Mouse (Mus musculus): Measurements from ENCODE around the gene P2ry4. TPM values are rescaled to one million over a fixed set of nuclear protein-coding genes. Genes with fewer than 3 reads are reported as not detected.

The P2ry4 gene
- total RNA-seq (2014; rRNA removed; ENCODE audit: low replicate concordance) (not detected in 2 replicates), polyA plus RNA-seq (2015; fragmentation: Nextera tagmentation; extraction: Ambion mirVana) (not detected in 2 replicates)

GRCm38 (mm10) chrX:100594791-100595190, at the start of gene P2ry4:
P2ry4 (minus strand) TSS chrX:100594869.
- Histone ChIP-seq H3K27me3 (ENCODE audit: control insufficient read depth, insufficient read depth, low read length) (no peaks in the 10 kb centered on the region), H3K4me3 (ENCODE audit: low read depth, low read length) (no peak within 1 kb of the TSS), H3K4me1 (ENCODE audit: control insufficient read depth, insufficient read depth) (no peaks in the 10 kb centered on the region), H3K9ac (replicated peaks; ENCODE audit: low read depth, low read length) (no peak within 1 kb of the TSS), H3K36me3 (replicated peaks; ENCODE audit: control insufficient read depth, insufficient read depth, low read length) (no peaks in the 10 kb centered on the region), H3K4me2 (ENCODE audit: low read depth, low read length) (no peak within 1 kb of the TSS), H3K9me3 (replicated peaks; ENCODE audit: control insufficient read depth, low read length) (no peaks in the 10 kb centered on the region), H3K27ac (ENCODE audit: low read depth) (no peak within 1 kb of the TSS)
- TF ChIP-seq CTCF (IDR thresholded peaks at IDR 0.05; ENCODE audit: low read depth): no peak
- TF ChIP-seq EP300 (IDR thresholded peaks at IDR 0.05; ENCODE audit: low read depth): no peak
- WGBS: 40% methylated on average over 4 of the region's 4 CpGs
- ATAC-seq (ENCODE audit: insufficient read depth, low read depth): no peak
- DNase-seq (ENCODE audit: low spot score): no peak

- no peak overlapping the region for H3K4me3 ChIP-seq (ENCODE audit: low read depth, low read length)
- H3K27me3 ChIP-seq (ENCODE audit: control insufficient read depth, insufficient read depth, low read length): no peaks in the 10 kb centered on the region
- no peak overlapping the region for H3K4me2 ChIP-seq (ENCODE audit: low read depth, low read length)
- no peaks in the 10 kb centered on the region for H3K4me1 ChIP-seq (ENCODE audit: control insufficient read depth, insufficient read depth)
- no peak overlapping the region for H3K9ac ChIP-seq (replicated peaks; ENCODE audit: low read depth, low read length)
- H3K9me3 ChIP-seq (replicated peaks; ENCODE audit: control insufficient read depth, low read length): no peaks in the 10 kb centered on the region
- H3K36me3 ChIP-seq (replicated peaks; ENCODE audit: control insufficient read depth, insufficient read depth, low read length): 0 out of 2 replicates have a peak, but pooled peaks cover 4% of the 10 kb centered on the region
- ATAC-seq (ENCODE audit: insufficient read depth, low read depth): no peak
- H3K27ac ChIP-seq (ENCODE audit: low read depth): no peak overlapping the region
- no peak for DNase-seq (ENCODE audit: low spot score)
- WGBS: 68% methylated on average over 8 of the region's 8 CpGs
- TF ChIP-seq EP300 (IDR thresholded peaks at IDR 0.05; ENCODE audit: low read depth) (no peak), CTCF (IDR thresholded peaks at IDR 0.05; ENCODE audit: low read depth) (no peak)
These were observed 43.8 kb upstream of the P2ry4 start for GRCm38 (mm10) chrX:100638477-100638876.

GRCm38 (mm10) chrX:100629076-100629475, 34.4 kb upstream of the P2ry4 start:
- Histone ChIP-seq H3K9ac (replicated peaks; ENCODE audit: low read depth, low read length) (no peak overlapping the region), H3K27me3 (ENCODE audit: control insufficient read depth, insufficient read depth, low read length) (no peaks in the 10 kb centered on the region), H3K4me1 (ENCODE audit: control insufficient read depth, insufficient read depth) (no peaks in the 10 kb centered on the region), H3K4me3 (ENCODE audit: low read depth, low read length) (no peak overlapping the region), H3K4me2 (ENCODE audit: low read depth, low read length) (no peak overlapping the region), H3K9me3 (replicated peaks; ENCODE audit: control insufficient read depth, low read length) (no peaks in the 10 kb centered on the region), H3K27ac (ENCODE audit: low read depth) (no peak overlapping the region), H3K36me3 (replicated peaks; ENCODE audit: control insufficient read depth, insufficient read depth, low read length) (no peaks in the 10 kb centered on the region; the same call in 1 of the 2 replicates)
- WGBS: 82% methylated on average over 2 of the region's 2 CpGs
- no peak for TF ChIP-seq EP300 (IDR thresholded peaks at IDR 0.05; ENCODE audit: low read depth)
- TF ChIP-seq CTCF (IDR thresholded peaks at IDR 0.05; ENCODE audit: low read depth): no peak
- ATAC-seq (ENCODE audit: insufficient read depth, low read depth) (no peak), DNase-seq (ENCODE audit: low spot score) (no peak)

- Histone ChIP-seq H3K9me3 (replicated peaks; ENCODE audit: control insufficient read depth, low read length) (no peaks in the 10 kb centered on the region), H3K4me2 (ENCODE audit: low read depth, low read length) (peak within 1 kb of the TSS; percentile 78), H3K27me3 (ENCODE audit: control insufficient read depth, insufficient read depth, low read length) (no peaks in the 10 kb centered on the region), H3K27ac (ENCODE audit: low read depth) (peak within 1 kb of the TSS; percentile 70), H3K4me3 (ENCODE audit: low read depth, low read length) (peak within 1 kb of the TSS; percentile 70), H3K36me3 (replicated peaks; ENCODE audit: control insufficient read depth, insufficient read depth, low read length) (peaks cover 16% of the 10 kb centered on the region), H3K9ac (replicated peaks; ENCODE audit: low read depth, low read length) (peak within 1 kb of the TSS; percentile 67), H3K4me1 (ENCODE audit: control insufficient read depth, insufficient read depth) (no peaks in the 10 kb centered on the region)
- ATAC-seq (ENCODE audit: insufficient read depth, low read depth) (peak; percentile 100), DNase-seq (ENCODE audit: low spot score) (peak; percentile 88)
- WGBS: 17% methylated on average over 62 of the region's 62 CpGs
- no peak for TF ChIP-seq EP300 (IDR thresholded peaks at IDR 0.05; ENCODE audit: low read depth)
- TF ChIP-seq CTCF (IDR thresholded peaks at IDR 0.05; ENCODE audit: low read depth): no peak
These were observed 31.4 kb upstream of the P2ry4 start, which contains the start of gene Pdzd11 for GRCm38 (mm10) chrX:100625802-100626793. Pdzd11 (minus strand) TSS chrX:100626568.

GRCm38 (mm10) chrX:100625546-100625801, 30.8 kb upstream of the P2ry4 start, which contains the start of gene Kif4:
Kif4 (plus strand) TSS chrX:100625737.
- WGBS: 22% methylated on average over 3 of the region's 3 CpGs
- Histone ChIP-seq H3K4me1 (ENCODE audit: control insufficient read depth, insufficient read depth) (no peaks in the 10 kb centered on the region), H3K27ac (ENCODE audit: low read depth) (peak within 1 kb of the TSS; percentile 70), H3K27me3 (ENCODE audit: control insufficient read depth, insufficient read depth, low read length) (no peaks in the 10 kb centered on the region), H3K4me2 (ENCODE audit: low read depth, low read length) (peak within 1 kb of the TSS; percentile 78), H3K9me3 (replicated peaks; ENCODE audit: control insufficient read depth, low read length) (no peaks in the 10 kb centered on the region), H3K36me3 (replicated peaks; ENCODE audit: control insufficient read depth, insufficient read depth, low read length) (peaks cover 16% of the 10 kb centered on the region), H3K9ac (replicated peaks; ENCODE audit: low read depth, low read length) (peak within 1 kb of the TSS; percentile 67), H3K4me3 (ENCODE audit: low read depth, low read length) (peak within 1 kb of the TSS; percentile 70)
- ATAC-seq (ENCODE audit: insufficient read depth, low read depth) (no peak), DNase-seq (ENCODE audit: low spot score) (no peak)
- TF ChIP-seq EP300 (IDR thresholded peaks at IDR 0.05; ENCODE audit: low read depth) (no peak), CTCF (IDR thresholded peaks at IDR 0.05; ENCODE audit: low read depth) (no peak)

All from heart, postnatal 0 days (tissue).